Mouse (Mus musculus) CH12.LX (cell line): ENCODE measurements around the gene Tigit. TPM values are rescaled to one million over a fixed set of nuclear protein-coding genes. Genes with fewer than 3 reads are reported as not detected.

Source experiments
- DNase-seq: peaks from one replicate; pipeline ENCODE4 v3.0.0-alpha.2; 2013; ENCODE audit errors: extremely low read depth
- H3K27ac ChIP-seq: 2 replicates; pipeline ENCODE4 v1.5.1; 2012; ENCODE audit warnings: low read depth, mild to moderate bottlenecking, control low read depth, moderate library complexity; ENCODE audit not compliant: insufficient read depth
- H3K27me3 ChIP-seq: replicated peaks from 2 replicates; pipeline ENCODE3; 2012; ENCODE audit warnings: inconsistent platforms
- H3K36me3 ChIP-seq, 2 experiments: replicated peaks in 1 of 2; 2 replicates each; pipeline versions ENCODE3 to v1.6.1; 2012; ENCODE audit warnings: inconsistent platforms in 1 of 2, low read length in 1 of 2, mild to moderate bottlenecking in 1 of 2, mixed read lengths in 1 of 2, moderate library complexity in 1 of 2; ENCODE audit not compliant: control insufficient read depth in 1 of 2, insufficient read depth in 1 of 2
- H3K4me1 ChIP-seq, 2 experiments: 2 replicates each; pipeline ENCODE4 v1.6.1; 2012; ENCODE audit warnings: inconsistent platforms in 1 of 2, moderate library complexity in 1 of 2; ENCODE audit not compliant: insufficient read depth in 2 of 2, control insufficient read depth in 1 of 2
- H3K4me2 ChIP-seq: 2 replicates; pipeline ENCODE4 v1.6.1; 2012; ENCODE audit warnings: low read depth, mild to moderate bottlenecking, control low read depth; ENCODE audit not compliant: poor library complexity, insufficient read depth, severe bottlenecking
- H3K4me3 ChIP-seq, 3 experiments: fragments of 150-350 bp in 1 of 3; sonication (generic) in 1 of 3; replicated peaks in 1 of 3; 2 replicates each; pipeline versions ENCODE3 to v1.5.1; 2011 to 2012; ENCODE audit warnings: low read depth in 2 of 3, low read length in 2 of 3, mild to moderate bottlenecking in 2 of 3, moderate library complexity in 2 of 3, control low read depth in 1 of 3, improper control_type of control experiment in 1 of 3, inconsistent platforms in 1 of 3, mixed read lengths in 1 of 3; ENCODE audit not compliant: poor library complexity in 1 of 3
- H3K79me2 ChIP-seq: replicated peaks from 2 replicates; pipeline ENCODE4 v1.6.1; 2012; ENCODE audit warnings: mild to moderate bottlenecking, moderate library complexity; ENCODE audit not compliant: control insufficient read depth, poor library complexity, insufficient read depth, severe bottlenecking; ENCODE audit errors: extremely low read depth
- H3K9ac ChIP-seq: 2 replicates; pipeline ENCODE4 v1.6.1; 2012; ENCODE audit warnings: low read depth, mild to moderate bottlenecking, control low read depth, moderate library complexity; ENCODE audit not compliant: insufficient read depth
- H3K9me3 ChIP-seq: replicated peaks from 2 replicates; pipeline ENCODE3; 2012; ENCODE audit warnings: low read length, inconsistent platforms, mixed read lengths
- CTCF ChIP-seq, 2 experiments: IDR thresholded peaks in 1 of 2; conservative IDR thresholded peaks in 1 of 2; 2 replicates each; pipeline ENCODE4 v1.5.1; 2011 to 2012; ENCODE audit warnings: low read depth in 2 of 2, low read length in 2 of 2, improper control_type of control experiment in 1 of 2, inconsistent platforms in 1 of 2, mild to moderate bottlenecking in 1 of 2, moderate library complexity in 1 of 2
- ETS1 ChIP-seq: conservative IDR thresholded peaks from 2 replicates; pipeline ENCODE4 v1.6.1; 2012; ENCODE audit warnings: low read depth, mild to moderate bottlenecking, inconsistent platforms, low read length, improper control_type of control experiment, moderate library complexity
- GABPA ChIP-seq: IDR thresholded peaks from 2 replicates; pipeline ENCODE4 v1.6.1; 2012; ENCODE audit warnings: low read depth, low read length, improper control_type of control experiment, inconsistent platforms; ENCODE audit not compliant: insufficient replicate concordance
- HCFC1 ChIP-seq: IDR thresholded peaks from 2 replicates; pipeline ENCODE4 v1.6.1; 2012; ENCODE audit warnings: low read depth, mild to moderate bottlenecking, inconsistent platforms, low read length, improper control_type of control experiment
- MAFK ChIP-seq: IDR thresholded peaks from 2 replicates; pipeline ENCODE4 v1.6.1; 2011; ENCODE audit warnings: low read length, improper control_type of control experiment; ENCODE audit not compliant: insufficient replicate concordance
- MYC ChIP-seq: IDR thresholded peaks from 2 replicates; pipeline ENCODE4 v1.6.1; 2011; ENCODE audit warnings: low read depth, mild to moderate bottlenecking, improper control_type of control experiment, low read length
- NELFE ChIP-seq: IDR thresholded peaks from 2 replicates; pipeline ENCODE4 v1.6.1; 2011; ENCODE audit warnings: low read depth, low read length, improper control_type of control experiment
- PAX5 ChIP-seq: IDR thresholded peaks from 2 replicates; pipeline ENCODE4 v1.6.1; 2012; ENCODE audit warnings: low read length, inconsistent platforms, mixed read lengths
- POLR2A ChIP-seq: IDR thresholded peaks from 2 replicates; pipeline ENCODE4 v1.6.1; 2011; ENCODE audit warnings: low read depth, mild to moderate bottlenecking, improper control_type of control experiment, low read length
- POLR2AphosphoS2 ChIP-seq: IDR thresholded peaks from 2 replicates; pipeline ENCODE4 v1.6.1; 2011; ENCODE audit warnings: low read depth, low read length, improper control_type of control experiment
- SIN3A ChIP-seq: IDR thresholded peaks from 2 replicates; pipeline ENCODE4 v1.6.1; 2012; ENCODE audit warnings: low read length, improper control_type of control experiment, inconsistent platforms
- SMC3 ChIP-seq: IDR thresholded peaks from 2 replicates; pipeline ENCODE4 v1.6.1; 2011; ENCODE audit warnings: low read depth, low read length, improper control_type of control experiment
- TBP ChIP-seq: conservative IDR thresholded peaks from 2 replicates; pipeline ENCODE4 v1.6.1; 2011; ENCODE audit warnings: low read depth, low read length, improper control_type of control experiment
- TCF12 ChIP-seq: IDR thresholded peaks from 2 replicates; pipeline ENCODE4 v1.6.1; 2014; ENCODE audit warnings: low read depth, mild to moderate bottlenecking, inconsistent platforms, low read length, improper control_type of control experiment
- UBTF ChIP-seq: IDR thresholded peaks from 2 replicates; pipeline ENCODE4 v1.6.1; 2012; ENCODE audit warnings: low read depth, mild to moderate bottlenecking, inconsistent platforms, low read length, improper control_type of control experiment, moderate library complexity
- USF1 ChIP-seq: IDR thresholded peaks from 2 replicates; pipeline ENCODE4 v1.6.1; 2014; ENCODE audit warnings: low read depth, mild to moderate bottlenecking, inconsistent platforms, low read length, improper control_type of control experiment
- USF2 ChIP-seq: conservative IDR thresholded peaks from 2 replicates; pipeline ENCODE4 v1.6.1; 2011; ENCODE audit warnings: low read depth, low read length, improper control_type of control experiment
- ZKSCAN1 ChIP-seq: IDR thresholded peaks from 2 replicates; pipeline ENCODE4 v1.6.1; 2012; ENCODE audit warnings: low read depth, inconsistent platforms, low read length, improper control_type of control experiment, borderline replicate concordance
- ZMIZ1 ChIP-seq: IDR thresholded peaks from 2 replicates; pipeline ENCODE4 v1.6.1; 2012; ENCODE audit warnings: low read depth, mild to moderate bottlenecking, inconsistent platforms, low read length, improper control_type of control experiment
- ZNF384 ChIP-seq: IDR thresholded peaks from 2 replicates; pipeline ENCODE4 v1.6.1; 2012; ENCODE audit warnings: low read depth, low read length, improper control_type of control experiment, inconsistent platforms
- dilution Hi-C: fragments of 300-500 bp; cut with MboI; formaldehyde crosslinking; loops from 2 replicates; pipeline ENCODE4 v1.14.3; 2020; ENCODE audit warnings: low sequenced_read_pairs; ENCODE audit not compliant: extremely low pct_unique_long_range_greater_than_20kb, extremely low pct_ligation_motif_present
- in situ Hi-C: fragments of 300-500 bp; cut with MboI; formaldehyde crosslinking; loops from 3 replicates; pipeline ENCODE4 v1.14.3; 2019; ENCODE audit warnings: low sequenced_read_pairs, low pct_ligation_motif_present, low pct_unique_long_range_greater_than_20kb, mixed read lengths
- polyA plus RNA-seq: library from polyadenylated mRNA; unstranded; fragments of >175 nt; gene quantifications from 2 replicates; pipeline ENCODE4 v1.2.1, GENCODE M21; 2012; ENCODE audit warnings: low read depth; ENCODE audit not compliant: insufficient read length
- total RNA-seq, 2 experiments: library from RNA; depleted of rRNA; stranded (reverse); fragments of 300-350 nt in 1 of 2; fragments of >200 nt in 1 of 2; gene quantifications; 2 replicates each; pipeline ENCODE4 v1.2.3; 2012 to 2014

Tigit gene
- total and polyA plus RNA-seq, 3 experiments: 17.5 to 67.2 (median 55.4) TPM

GRCm38 (mm10) chr16:43602573-43602972 is 61.4 kb downstream of the Tigit start (continued):
- TF ChIP-seq TBP (no peak), UBTF (no peak), CTCF (conservative IDR thresholded peaks at IDR 0.05 in 1 of 2, IDR thresholded peaks at IDR 0.05 in 1 of 2; ENCODE audit: low read depth in 2 of 2, low read length in 2 of 2) (no peak), MYC (peak; percentile 63; the same call in 1 of the 2 replicates), POLR2A (no peak), POLR2AphosphoS2 (no peak), USF1 (no peak), ZMIZ1 (no peak; the same call in 1 of the 2 replicates), ZNF384 (no peak), SIN3A (peak; percentile 50; the same call in 1 of the 2 replicates)

GRCm38 (mm10) chr16:43599707-43600106 is 64.2 kb downstream of the Tigit start:
- TF ChIP-seq PAX5 (no peak), SMC3 (no peak), ETS1 (no peak), ZNF384 (no peak), POLR2A (no peak), CTCF (conservative IDR thresholded peaks at IDR 0.05 in 1 of 2, IDR thresholded peaks at IDR 0.05 in 1 of 2; ENCODE audit: low read depth in 2 of 2, low read length in 2 of 2) (no peak), HCFC1 (no peak), MYC (no peak), NELFE (no peak), USF2 (no peak), TBP (no peak), ZMIZ1 (no peak), TCF12 (no peak), MAFK (no peak), GABPA (no peak), ZKSCAN1 (no peak)
- Histone ChIP-seq H3K9me3 (no peaks in the 10 kb centered on the region), H3K4me2 (no peak overlapping the region), H3K36me3 (peaks cover 59 to 94% of the 10 kb centered on the region in 2 experiments), H3K27me3 (no peaks in the 10 kb centered on the region), H3K9ac (no peak overlapping the region), H3K4me1 (peaks cover 13 to 64% of the 10 kb centered on the region in 2 experiments), H3K4me3 (no peak overlapping the region), H3K27ac (peak overlapping the region; percentile 22; the same call in 1 of the 2 replicates), H3K79me2 (peaks cover 25% of the 10 kb centered on the region)
- in situ Hi-C loops (no loop called here), dilution Hi-C loops (no loop called here)
- no peak for DNase-seq

Other genes with a start within 250 kb of the Tigit start
- gene Drd3, start 89.9 kb upstream of the Tigit start, total RNA-seq (2012; rRNA removed): not detected in 2 replicates
- not detected in 2 replicates for gene Drd3, start 89.9 kb upstream of the Tigit start, total RNA-seq (2014; rRNA removed)
- gene Drd3, start 89.9 kb upstream of the Tigit start, polyA plus RNA-seq: not detected in 2 replicates
- gene Ccdc191, start 225.7 kb upstream of the Tigit start, total RNA-seq (2012; rRNA removed): 8.7 and 9.3 TPM in 2 replicates
- gene Ccdc191, start 225.7 kb upstream of the Tigit start, total RNA-seq (2014; rRNA removed): 9.6 and 45.7 TPM in 2 replicates
- 11.3 and 15.5 TPM in 2 replicates for gene Ccdc191, start 225.7 kb upstream of the Tigit start, polyA plus RNA-seq